Mouse (Mus musculus): ENCODE measurements around the gene Adamts10. TPM values are rescaled to one million over a fixed set of nuclear protein-coding genes. Genes with fewer than 3 reads are reported as not detected.
A peak's percentile ranks its signal among the peaks of the same experiment; 100 is the strongest.

Gene Adamts10
- polyA plus RNA-seq, 1 experiment from 2014 or later, result 103 TPM

- no peak for DNase-seq (ENCODE audit: low spot score)
- Histone ChIP-seq H3K9me3 (replicated peaks) (no peaks in the 10 kb centered on the region), H3K36me3 (peaks cover 16% of the 10 kb centered on the region), H3K4me3 (peak overlapping the region; percentile 62), H3K27ac (peak overlapping the region; percentile 94), H3K4me1 (peaks cover 45% of the 10 kb centered on the region), H3K27me3 (ENCODE audit: low read depth, poor library complexity, severe bottlenecking) (no peaks in the 10 kb centered on the region)
- whole genome bisulfite sequencing, result 6% methylated on average over 13 of the region's 13 CpGs
Measured at GRCm38 (mm10) chr17:33523431-33523917, 530 bp upstream of the Adamts10 start.

GRCm38 (mm10) chr17:33524806-33525373 is 886 bp downstream of the Adamts10 start:
- Histone ChIP-seq H3K4me1 (peaks cover 45% of the 10 kb centered on the region), H3K27me3 (ENCODE audit: low read depth, poor library complexity, severe bottlenecking) (no peaks in the 10 kb centered on the region), H3K27ac (peak overlapping the region; percentile 94), H3K4me3 (peak overlapping the region; percentile 62), H3K9me3 (replicated peaks) (no peaks in the 10 kb centered on the region), H3K36me3 (peaks cover 30% of the 10 kb centered on the region)
- peak; percentile 78 for DNase-seq (ENCODE audit: low spot score)
- 0% methylated on average over 2 of the region's 2 CpGs for WGBS

- peaks cover 41% of the 10 kb centered on the region for H3K4me1 ChIP-seq
- no peaks in the 10 kb centered on the region for H3K9me3 ChIP-seq (replicated peaks)
- no peaks in the 10 kb centered on the region for H3K27me3 ChIP-seq (ENCODE audit: low read depth, poor library complexity, severe bottlenecking)
- no peak overlapping the region for H3K27ac ChIP-seq
- WGBS, result 84% methylated on average over 3 of the region's 3 CpGs
- H3K36me3 ChIP-seq, result peaks cover 46% of the 10 kb centered on the region
- H3K4me3 ChIP-seq, result no peak overlapping the region
- no peak for DNase-seq (ENCODE audit: low spot score)
Measured at GRCm38 (mm10) chr17:33526506-33526905, 2.5 kb downstream of the Adamts10 start.

GRCm38 (mm10) chr17:33539106-33539675 is 15.2 kb downstream of the Adamts10 start:
- WGBS, result 95% methylated on average over 3 of the region's 3 CpGs
- H3K9me3 ChIP-seq (replicated peaks), result no peaks in the 10 kb centered on the region
- H3K36me3 ChIP-seq, result peaks cover 89% of the 10 kb centered on the region
- no peaks in the 10 kb centered on the region for H3K4me1 ChIP-seq
- no peak overlapping the region for H3K4me3 ChIP-seq
- H3K27ac ChIP-seq, result no peak overlapping the region
- no peaks in the 10 kb centered on the region for H3K27me3 ChIP-seq (ENCODE audit: low read depth, poor library complexity, severe bottlenecking)
- DNase-seq (ENCODE audit: low spot score), result no peak

- H3K4me1 ChIP-seq, result no peaks in the 10 kb centered on the region
- no peaks in the 10 kb centered on the region for H3K9me3 ChIP-seq (replicated peaks)
- no peak for DNase-seq (ENCODE audit: low spot score)
- H3K27me3 ChIP-seq (ENCODE audit: low read depth, poor library complexity, severe bottlenecking), result no peaks in the 10 kb centered on the region
- H3K36me3 ChIP-seq, result peaks cover 89% of the 10 kb centered on the region
- H3K4me3 ChIP-seq, result no peak overlapping the region
- no peak overlapping the region for H3K27ac ChIP-seq
- WGBS, result 91% methylated on average over 4 of the region's 4 CpGs
Measured at GRCm38 (mm10) chr17:33539878-33540277, 15.9 kb downstream of the Adamts10 start.

GRCm38 (mm10) chr17:33549212-33549611 is 25.2 kb downstream of the Adamts10 start:
- Histone ChIP-seq H3K36me3 (peaks cover 97% of the 10 kb centered on the region), H3K9me3 (replicated peaks) (no peaks in the 10 kb centered on the region), H3K4me3 (no peak overlapping the region), H3K27me3 (ENCODE audit: low read depth, poor library complexity, severe bottlenecking) (no peaks in the 10 kb centered on the region), H3K27ac (no peak overlapping the region), H3K4me1 (no peaks in the 10 kb centered on the region)
- no peak for DNase-seq (ENCODE audit: low spot score)
- WGBS, result 96% methylated on average over 6 of the region's 6 CpGs

GRCm38 (mm10) chr17:33550388-33550787 is 26.4 kb downstream of the Adamts10 start:
- H3K27me3 ChIP-seq (ENCODE audit: low read depth, poor library complexity, severe bottlenecking), result no peaks in the 10 kb centered on the region
- no peak overlapping the region for H3K4me3 ChIP-seq
- no peak for DNase-seq (ENCODE audit: low spot score)
- WGBS, result 89% methylated on average over 10 of the region's 10 CpGs
- peaks cover 90% of the 10 kb centered on the region for H3K36me3 ChIP-seq
- H3K9me3 ChIP-seq (replicated peaks), result no peaks in the 10 kb centered on the region
- H3K4me1 ChIP-seq, result no peaks in the 10 kb centered on the region
- H3K27ac ChIP-seq, result no peak overlapping the region

GRCm38 (mm10) chr17:33552113-33552512 is 28.1 kb downstream of the Adamts10 start:
- no peak for DNase-seq (ENCODE audit: low spot score)
- Histone ChIP-seq H3K9me3 (replicated peaks) (no peaks in the 10 kb centered on the region), H3K4me1 (no peaks in the 10 kb centered on the region), H3K4me3 (no peak overlapping the region), H3K27me3 (ENCODE audit: low read depth, poor library complexity, severe bottlenecking) (no peaks in the 10 kb centered on the region), H3K36me3 (peaks cover 74% of the 10 kb centered on the region), H3K27ac (no peak overlapping the region)
- whole genome bisulfite sequencing, result 92% methylated on average over 4 of the region's 4 CpGs

- H3K27ac ChIP-seq, result no peak overlapping the region
- H3K9me3 ChIP-seq (replicated peaks), result no peaks in the 10 kb centered on the region
- no peak overlapping the region for H3K4me3 ChIP-seq
- WGBS, result 44% methylated on average over 4 of the region's 4 CpGs
- DNase-seq (ENCODE audit: low spot score), result peak; percentile 59
- no peaks in the 10 kb centered on the region for H3K27me3 ChIP-seq (ENCODE audit: low read depth, poor library complexity, severe bottlenecking)
- H3K36me3 ChIP-seq, result peaks cover 66% of the 10 kb centered on the region
- H3K4me1 ChIP-seq, result no peaks in the 10 kb centered on the region
Measured at GRCm38 (mm10) chr17:33552964-33553363, 29.0 kb downstream of the Adamts10 start.

- whole genome bisulfite sequencing, result 95% methylated on average over 1 of the region's 1 CpGs
- Histone ChIP-seq H3K4me3 (no peak overlapping the region), H3K9me3 (replicated peaks) (no peaks in the 10 kb centered on the region), H3K4me1 (no peaks in the 10 kb centered on the region), H3K27ac (no peak overlapping the region), H3K27me3 (ENCODE audit: low read depth, poor library complexity, severe bottlenecking) (no peaks in the 10 kb centered on the region), H3K36me3 (peaks cover 50% of the 10 kb centered on the region)
- DNase-seq (ENCODE audit: low spot score), result no peak
Measured at GRCm38 (mm10) chr17:33554536-33554935, 30.5 kb downstream of the Adamts10 start.

- 43% methylated on average over 6 of the region's 6 CpGs for WGBS
- Histone ChIP-seq H3K4me3 (no peak within 1 kb of the TSS), H3K9me3 (replicated peaks) (no peaks in the 10 kb centered on the region), H3K27me3 (ENCODE audit: low read depth, poor library complexity, severe bottlenecking) (no peaks in the 10 kb centered on the region), H3K36me3 (peaks cover 42% of the 10 kb centered on the region), H3K27ac (no peak within 1 kb of the TSS), H3K4me1 (no peaks in the 10 kb centered on the region)
- no peak for DNase-seq (ENCODE audit: low spot score)
Measured at GRCm38 (mm10) chr17:33555223-33555855, 31.3 kb downstream of the Adamts10 start, which contains the start of gene Myo1f. Myo1f (plus strand) TSS chr17:33555707.

GRCm38 (mm10) chr17:33557922-33558321 is 33.9 kb downstream of the Adamts10 start:
- Histone ChIP-seq H3K4me3 (no peak overlapping the region), H3K27ac (no peak overlapping the region), H3K4me1 (no peaks in the 10 kb centered on the region), H3K27me3 (ENCODE audit: low read depth, poor library complexity, severe bottlenecking) (no peaks in the 10 kb centered on the region), H3K36me3 (peaks cover 17% of the 10 kb centered on the region), H3K9me3 (replicated peaks) (no peaks in the 10 kb centered on the region)
- WGBS, result 78% methylated on average over 4 of the region's 4 CpGs
- DNase-seq (ENCODE audit: low spot score), result no peak

GRCm38 (mm10) chr17:33563527-33564076 is 39.6 kb downstream of the Adamts10 start:
- no peaks in the 10 kb centered on the region for H3K36me3 ChIP-seq
- H3K4me3 ChIP-seq, result no peak overlapping the region
- WGBS, result 74% methylated on average over 2 of the region's 2 CpGs
- H3K9me3 ChIP-seq (replicated peaks), result no peaks in the 10 kb centered on the region
- no peak overlapping the region for H3K27ac ChIP-seq
- no peaks in the 10 kb centered on the region for H3K27me3 ChIP-seq (ENCODE audit: low read depth, poor library complexity, severe bottlenecking)
- DNase-seq (ENCODE audit: low spot score), result no peak
- no peaks in the 10 kb centered on the region for H3K4me1 ChIP-seq
